Mouse (Mus musculus) stomach, postnatal 0 days (tissue): ENCODE data around the gene Shld2. TPM values are rescaled to one million over a fixed set of nuclear protein-coding genes. Genes with fewer than 3 reads are reported as not detected.

Experiments
- ATAC-seq: fragments of 200-750 bp; cut with Nextera tagmentation; 2 replicates; pipeline ENCODE4 v1.8.0; 2017; ENCODE audit not compliant: low FRiP score, low TSS enrichment
- DNase-seq: peaks from one replicate; pipeline ENCODE4 v3.0.0-alpha.2; 2016; ENCODE audit warnings: low spot score
- H3K27ac ChIP-seq: fragments of 300-500 bp; sonication (generic); replicated peaks from 2 replicates; pipeline ENCODE4 v1.5.1; 2014; ENCODE audit warnings: mild to moderate bottlenecking, control low read depth
- H3K27me3 ChIP-seq: fragments of 300-500 bp; sonication (generic); 2 replicates; pipeline ENCODE4 v1.6.1; 2014; ENCODE audit warnings: low read length; ENCODE audit not compliant: control insufficient read depth, insufficient read depth
- H3K36me3 ChIP-seq: fragments of 300-500 bp; sonication (generic); 2 replicates; pipeline ENCODE4 v1.6.1; 2014; ENCODE audit warnings: low read length, mixed read lengths; ENCODE audit not compliant: control insufficient read depth, insufficient read depth
- H3K4me1 ChIP-seq: fragments of 300-500 bp; sonication (generic); replicated peaks from 2 replicates; pipeline ENCODE4 v1.6.1; 2014; ENCODE audit warnings: antibody characterized with exemption; ENCODE audit not compliant: control insufficient read depth, insufficient read depth
- H3K4me2 ChIP-seq: fragments of 300-500 bp; sonication (generic); replicated peaks from 2 replicates; pipeline ENCODE4 v1.6.1; 2014; ENCODE audit warnings: low read depth, mild to moderate bottlenecking, control low read depth, moderate library complexity
- H3K4me3 ChIP-seq: fragments of 300-500 bp; sonication (generic); 2 replicates; pipeline ENCODE4 v1.5.1; 2014; ENCODE audit warnings: low read depth, low read length, control low read depth
- H3K9ac ChIP-seq: fragments of 300-500 bp; sonication (generic); 2 replicates; pipeline ENCODE4 v1.6.1; 2014; ENCODE audit warnings: mild to moderate bottlenecking, low read length, control low read depth, mixed read lengths
- H3K9me3 ChIP-seq: fragments of 300-500 bp; sonication (generic); 2 replicates; pipeline ENCODE4 v1.6.1; 2016; ENCODE audit warnings: low read length; ENCODE audit not compliant: control insufficient read depth
- CTCF ChIP-seq: IDR thresholded peaks from 2 replicates; pipeline ENCODE4 v1.5.1; 2016; ENCODE audit warnings: antibody characterized with exemption, low read depth, mild to moderate bottlenecking, moderate library complexity
- EP300 ChIP-seq: optimal IDR thresholded peaks from 2 replicates; pipeline ENCODE3; 2016; ENCODE audit warnings: antibody characterized with exemption
- WGBS: fragments of 180-500 bp; shearing (Covaris S2); extraction: QIAGEN DNeasy Blood & Tissue Kit; methylation state at CpG from one replicate; pipeline ENCODE4 v1.1.7; 2014; 5-methylcytosine and 5-hydroxymethylcytosine counted together
- polyA plus RNA-seq: library from polyadenylated mRNA; unstranded; fragments of >200 nt; fragmentation: Nextera tagmentation; extraction: Ambion mirVana; gene quantifications from 2 replicates; pipeline ENCODE4 v1.2.1, GENCODE M21; 2015

Shld2 gene
- polyA plus RNA-seq, 1 experiment from 2014 or later: 4.1 TPM

- ATAC-seq (no peak), DNase-seq (no peak)
- peak; percentile 55 for TF ChIP-seq CTCF
- no peak for TF ChIP-seq EP300
- no peaks in the 10 kb centered on the region for H3K9me3 ChIP-seq
- H3K4me2 ChIP-seq: no peak overlapping the region
- H3K9ac ChIP-seq: no peak overlapping the region
- H3K27me3 ChIP-seq: no peaks in the 10 kb centered on the region
- H3K4me3 ChIP-seq: no peak overlapping the region
- peaks cover 20% of the 10 kb centered on the region for H3K36me3 ChIP-seq
- no peaks in the 10 kb centered on the region for H3K4me1 ChIP-seq
- WGBS: 55% methylated on average over 12 of the region's 12 CpGs
- H3K27ac ChIP-seq: no peak overlapping the region
Measured at GRCm38 (mm10) chr14:34345771-34346566, 35.7 kb upstream of the Shld2 start.

GRCm38 (mm10) chr14:34344361-34344760, 34.1 kb upstream of the Shld2 start:
- ATAC-seq (no peak), DNase-seq (no peak)
- no peak overlapping the region for H3K4me2 ChIP-seq
- H3K4me3 ChIP-seq: no peak overlapping the region
- H3K9ac ChIP-seq: no peak overlapping the region
- H3K9me3 ChIP-seq: no peaks in the 10 kb centered on the region
- H3K27ac ChIP-seq: no peak overlapping the region
- no peaks in the 10 kb centered on the region for H3K27me3 ChIP-seq
- TF ChIP-seq EP300: no peak
- TF ChIP-seq CTCF: no peak
- H3K4me1 ChIP-seq: no peaks in the 10 kb centered on the region
- H3K36me3 ChIP-seq: peaks cover 20% of the 10 kb centered on the region
- WGBS: 82% methylated on average over 5 of the region's 5 CpGs

- Histone ChIP-seq H3K27me3 (no peaks in the 10 kb centered on the region), H3K27ac (no peak overlapping the region), H3K9me3 (no peaks in the 10 kb centered on the region), H3K9ac (no peak overlapping the region), H3K4me1 (no peaks in the 10 kb centered on the region), H3K4me2 (no peak overlapping the region), H3K4me3 (no peak overlapping the region), H3K36me3 (peaks cover 20% of the 10 kb centered on the region)
- DNase-seq (no peak), ATAC-seq (no peak)
- 81% methylated on average over 4 of the region's 4 CpGs for WGBS
- TF ChIP-seq CTCF (no peak), EP300 (no peak)
Measured at GRCm38 (mm10) chr14:34343078-34343477, 32.8 kb upstream of the Shld2 start.

GRCm38 (mm10) chr14:34341993-34342392, 31.7 kb upstream of the Shld2 start:
- Histone ChIP-seq H3K4me3 (no peak overlapping the region), H3K4me1 (no peaks in the 10 kb centered on the region), H3K27me3 (no peaks in the 10 kb centered on the region), H3K9me3 (no peaks in the 10 kb centered on the region), H3K9ac (no peak overlapping the region), H3K36me3 (peaks cover 24% of the 10 kb centered on the region), H3K27ac (no peak overlapping the region), H3K4me2 (no peak overlapping the region)
- DNase-seq: no peak
- TF ChIP-seq EP300 (no peak), CTCF (no peak)
- no peak for ATAC-seq
- 85% methylated on average over 4 of the region's 4 CpGs for WGBS

GRCm38 (mm10) chr14:34339446-34339845, 29.2 kb upstream of the Shld2 start:
- 48% methylated on average over 1 of the region's 1 CpGs for WGBS
- no peak overlapping the region for H3K27ac ChIP-seq
- H3K9ac ChIP-seq: no peak overlapping the region
- ATAC-seq (no peak), DNase-seq (no peak)
- no peaks in the 10 kb centered on the region for H3K4me1 ChIP-seq
- H3K36me3 ChIP-seq: peaks cover 40% of the 10 kb centered on the region
- no peak overlapping the region for H3K4me2 ChIP-seq
- no peaks in the 10 kb centered on the region for H3K27me3 ChIP-seq
- no peaks in the 10 kb centered on the region for H3K9me3 ChIP-seq
- no peak overlapping the region for H3K4me3 ChIP-seq
- no peak for TF ChIP-seq CTCF
- no peak for TF ChIP-seq EP300

- no peak for ATAC-seq
- Histone ChIP-seq H3K36me3 (peaks cover 40% of the 10 kb centered on the region), H3K9me3 (no peaks in the 10 kb centered on the region), H3K4me3 (no peak overlapping the region), H3K4me1 (no peaks in the 10 kb centered on the region), H3K27ac (no peak overlapping the region), H3K4me2 (no peak overlapping the region), H3K27me3 (no peaks in the 10 kb centered on the region), H3K9ac (no peak overlapping the region)
- TF ChIP-seq CTCF (no peak), EP300 (no peak)
- 83% methylated on average over 5 of the region's 5 CpGs for WGBS
- no peak for DNase-seq
Measured at GRCm38 (mm10) chr14:34332476-34332875, 22.2 kb upstream of the Shld2 start.
